8 mouse cellular contexts compared by ENCODE assay signal in genomic region chr19:7436061-7436970, GRCm38 (mm10). TPM values are rescaled to one million over a fixed set of nuclear protein-coding genes. Genes with fewer than 3 reads are reported as not detected.
A peak's percentile ranks its signal among the peaks of the same experiment; 100 is the strongest.
DNase-seq lines count a peak whose midpoint lies in the region; ATAC-seq and TF ChIP-seq lines count a peak whose summit lies in the region.

No protein-coding gene starts in this region.

- intact Hi-C loops in left cerebral cortex, postnatal 36 days (cut with DNase I), result no loop called here
- intact Hi-C loops in left cerebral cortex, postnatal 25 days (cut with DNase I), result no loop called here

- peak; percentile 63 for DNase-seq in left cerebral cortex, adult 11 months (ENCODE audit: low spot score)
- DNase-seq in left cerebral cortex, postnatal 36 days (ENCODE audit: low spot score in 2 of 2), result no peak
- peak; percentile 60 for DNase-seq in c-Kit-positive CD71-negative TER-119-negative erythroid progenitor cells, embryonic 14.5 days (ENCODE audit: low read depth)
- DNase-seq in left cerebral cortex, postnatal 25 days (ENCODE audit: low spot score in 2 of 2), result peak; percentile 58 to 76
- DNase-seq in retina, postnatal 7 days (ENCODE audit: low read depth, low spot score), result peak; percentile 57
- no peak for DNase-seq in ovary, postnatal 10 days (ENCODE audit: low spot score)

- H3K9ac ChIP-seq in heart, embryonic 16.5 days (ENCODE audit: low read length), result no peak overlapping the region

- H3K27me3 ChIP-seq in E14TG2a.4 (ENCODE audit: insufficient read depth, low read length), result no peaks in the 10 kb centered on the region
- H3K27me3 ChIP-seq in heart, embryonic 16.5 days (ENCODE audit: control insufficient read depth, insufficient read depth, low read length), result no peaks in the 10 kb centered on the region

- peak; percentile 60; the same call in 1 of the 2 replicates for ATAC-seq in heart, embryonic 16.5 days (replicated peaks; ENCODE audit: extremely low read depth, insufficient read depth, low FRiP score)

- WGBS in heart, embryonic 16.5 days, result 73% methylated on average over 5 of the region's 5 CpGs

- H3K27ac ChIP-seq in heart, embryonic 16.5 days (ENCODE audit: low read length), result no peak overlapping the region; the same call in 1 of the 2 replicates

- peaks cover 11% of the 10 kb centered on the region for H3K4me1 ChIP-seq in E14TG2a.4 (replicated peaks; ENCODE audit: low read depth, low read length)
- H3K4me1 ChIP-seq in heart, embryonic 16.5 days (ENCODE audit: control insufficient read depth, insufficient read depth, low read length), result peaks cover 2% of the 10 kb centered on the region; the same call in 1 of the 2 replicates

- H3K36me3 ChIP-seq in E14TG2a.4 (ENCODE audit: insufficient read depth, low read length), result peaks cover 49% of the 10 kb centered on the region
- peaks cover 31% of the 10 kb centered on the region for H3K36me3 ChIP-seq in heart, embryonic 16.5 days (ENCODE audit: control insufficient read depth, insufficient read depth)

- H3K4me2 ChIP-seq in heart, embryonic 16.5 days (ENCODE audit: low read depth, low read length), result no peak overlapping the region

- H3K9me3 ChIP-seq in E14TG2a.4 (ENCODE audit: low read length), result no peaks in the 10 kb centered on the region
- no peaks in the 10 kb centered on the region for H3K9me3 ChIP-seq in heart, embryonic 16.5 days (replicated peaks; ENCODE audit: control insufficient read depth, low read length)

- no peak overlapping the region for H3K4me3 ChIP-seq in E14TG2a.4 (replicated peaks; ENCODE audit: low read length)
- H3K4me3 ChIP-seq in heart, embryonic 16.5 days (ENCODE audit: low read length), result no peak overlapping the region

- TF ChIP-seq CTCF in E14TG2a.4 (conservative IDR thresholded peaks at IDR 0.05; ENCODE audit: low read length), result peak; percentile 61

RNA-seq across cellular contexts. Expression of gene 2700081O15Rik, which starts 18.9 kb away (rescaled TPM):
- 10 to 100 TPM; 34.7 to 37.3 TPM for total RNA-seq in left cerebral cortex, postnatal 36 days (2021)
- 3.1 and 3.4 TPM in 2 replicates for polyA plus RNA-seq in heart, embryonic 16.5 days (2015; fragmentation: Nextera tagmentation; extraction: Ambion mirVana)
- total RNA-seq in left cerebral cortex, postnatal 25 days (2021), result 10 to 100 TPM; 36.0 to 36.2 TPM

RNA-seq across cellular contexts. Expression of gene Rtn3, which starts 46.8 kb away (rescaled TPM):
- 100 to 1,000 TPM; 812 to 902 TPM for total RNA-seq in left cerebral cortex, postnatal 36 days (2021)
- polyA plus RNA-seq in heart, embryonic 16.5 days (2015; fragmentation: Nextera tagmentation; extraction: Ambion mirVana), result 134 and 139 TPM in 2 replicates
- 100 to 1,000 TPM; 854 to 900 TPM for total RNA-seq in left cerebral cortex, postnatal 25 days (2021)

RNA-seq across cellular contexts. Expression of gene Spindoc, which starts 53.5 kb away (rescaled TPM):
- 10 to 100 TPM; 31.9 to 37.4 TPM for total RNA-seq in left cerebral cortex, postnatal 36 days (2021)
- 15.0 and 19.0 TPM in 2 replicates for polyA plus RNA-seq in heart, embryonic 16.5 days (2015; fragmentation: Nextera tagmentation; extraction: Ambion mirVana)
- total RNA-seq in left cerebral cortex, postnatal 25 days (2021), result 10 to 100 TPM; 29.0 to 32.0 TPM

RNA-seq across cellular contexts. Expression of gene Atl3, which starts 57.5 kb away (rescaled TPM):
- total RNA-seq in left cerebral cortex, postnatal 36 days (2021), result 10 to 100 TPM; 23.4 to 25.7 TPM
- polyA plus RNA-seq in heart, embryonic 16.5 days (2015; fragmentation: Nextera tagmentation; extraction: Ambion mirVana), result 9.2 and 10.3 TPM in 2 replicates
- 10 to 100 TPM; 23.0 to 28.2 TPM for total RNA-seq in left cerebral cortex, postnatal 25 days (2021)

Comparison
In these comparisons a context has a peak if more than half of its experiments do, and no peak if none do; other contexts are left out.
1. DNase-seq: peak in left cerebral cortex, adult 11 months (single experiment), c-Kit-positive CD71-negative TER-119-negative erythroid progenitor cells, embryonic 14.5 days (single experiment), left cerebral cortex, postnatal 25 days (2 of 2) and retina, postnatal 7 days (single experiment); none in left cerebral cortex, postnatal 36 days (0 of 2) and ovary, postnatal 10 days (single experiment).